Mouse (Mus musculus): ENCODE measurements around the gene Gpr162.
"Not testable (repeated sequence)": the region's sequence is repeated elsewhere in the genome, so short reads cannot be mapped to it uniquely, and the experiment has no call there.

Gpr162 gene

DNA sequence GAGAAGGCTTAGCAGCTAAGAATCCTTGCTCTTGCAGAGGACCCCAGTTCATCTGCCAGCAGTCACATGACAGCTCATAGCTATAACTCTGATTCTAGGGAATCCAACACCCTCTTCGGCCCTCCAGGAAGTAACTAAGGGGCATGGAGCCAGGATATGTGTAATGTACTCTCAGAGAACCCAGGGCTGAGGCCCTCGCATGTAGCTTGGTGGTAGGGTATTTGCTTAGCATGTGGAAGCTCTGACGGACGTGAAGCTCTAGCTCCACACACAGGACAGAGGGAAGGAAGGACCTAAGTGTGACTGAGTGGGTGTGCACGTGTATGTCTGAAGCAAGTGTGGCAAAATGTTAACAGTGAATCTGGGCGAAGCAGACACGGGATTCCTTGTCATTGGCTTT is 27.4 kb downstream of the Gpr162 start:
- DNase-seq (ENCODE audit: low spot score in 2 of 2), result no peak

DNA sequence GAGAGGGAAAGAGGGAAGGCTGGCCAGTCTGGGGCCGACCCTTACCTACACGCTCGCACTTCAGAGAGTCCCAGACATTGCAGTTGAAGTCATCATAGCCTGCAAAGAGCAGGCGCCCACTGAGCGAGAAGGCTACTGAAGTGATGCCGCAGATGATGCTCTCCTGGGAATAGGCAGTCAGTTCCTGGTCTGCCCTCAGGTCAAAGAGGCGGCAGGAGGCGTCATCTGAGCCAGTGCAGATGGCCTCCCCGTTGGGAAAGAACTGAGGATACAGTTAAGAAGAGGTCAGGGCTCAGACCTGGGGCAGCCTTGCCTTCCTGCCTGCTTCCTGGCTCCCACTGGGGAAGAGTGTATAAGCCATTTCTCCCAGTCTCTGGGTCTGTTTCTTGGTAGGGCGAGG is 28.3 kb downstream of the Gpr162 start:
- no peak for DNase-seq (ENCODE audit: low spot score in 2 of 2)

DNA sequence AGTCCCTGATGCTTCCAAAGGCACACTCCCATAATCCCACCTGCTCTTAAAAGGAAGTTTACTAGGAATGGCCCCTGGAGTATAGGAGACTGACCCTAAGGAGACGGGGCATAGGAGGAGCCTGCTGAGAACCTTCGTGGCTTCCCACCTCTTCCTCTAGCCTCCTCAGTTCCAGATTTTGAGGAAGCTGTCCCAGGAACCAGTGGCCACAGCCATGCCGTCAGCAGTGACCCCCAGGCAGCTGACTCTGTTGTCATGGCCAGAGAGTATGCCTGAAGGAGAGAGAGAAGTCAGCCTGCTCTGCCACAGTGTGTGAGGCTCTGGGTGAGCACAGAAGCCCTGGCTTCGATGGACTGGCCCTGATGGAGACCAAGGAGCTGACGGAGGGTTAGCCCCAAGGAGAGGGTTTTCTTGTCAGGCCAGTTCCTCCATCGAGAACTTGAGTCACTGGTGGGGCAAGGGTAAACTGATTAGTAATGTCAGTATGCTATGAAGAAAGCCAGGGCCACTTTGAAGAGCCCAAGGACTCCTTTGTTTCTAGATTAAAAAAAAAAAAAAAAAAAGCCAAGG is 29.2 kb downstream of the Gpr162 start:
- DNase-seq (ENCODE audit: low spot score in 2 of 2), result no peak

DNA sequence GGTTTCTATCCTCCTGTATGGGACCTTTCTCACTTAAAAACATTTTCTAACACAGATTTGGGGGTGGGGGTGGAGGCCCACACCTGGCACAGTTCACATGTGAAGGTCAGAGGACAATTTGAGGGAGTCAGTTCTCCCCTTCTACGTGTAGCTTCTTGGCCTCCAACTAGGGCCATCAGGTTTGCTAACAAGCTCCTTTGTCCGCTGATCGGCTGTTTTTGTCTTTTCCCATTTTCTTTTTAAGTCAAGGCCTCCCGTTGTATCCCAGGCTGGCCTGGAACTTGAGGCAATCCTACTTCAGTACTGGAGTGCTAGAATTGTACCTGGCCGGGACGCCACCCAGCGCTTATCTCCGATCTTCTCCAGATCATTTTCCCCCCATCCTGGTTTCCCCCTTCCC is 32.1 kb downstream of the Gpr162 start:
- DNase-seq (ENCODE audit: low spot score in 2 of 2), result no peak

DNA sequence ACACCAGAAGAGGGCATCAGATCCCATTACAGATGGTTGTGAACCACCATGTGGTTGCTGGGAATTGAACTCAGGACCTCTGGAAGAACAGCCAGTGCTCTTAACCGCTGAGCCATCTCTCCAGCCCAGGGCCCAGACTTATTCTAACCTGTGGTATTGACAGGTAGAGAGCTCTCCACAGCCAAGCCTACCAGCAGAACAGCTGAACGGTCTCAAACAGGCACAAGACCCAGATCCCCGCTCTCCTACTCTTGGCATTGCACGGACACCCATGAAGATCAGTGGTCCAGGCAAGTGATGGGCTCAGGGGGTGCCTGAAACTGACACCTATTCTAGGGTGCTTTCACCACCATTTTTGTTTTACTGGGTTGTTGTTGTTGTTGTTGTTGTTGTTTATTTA is 32.6 kb downstream of the Gpr162 start:
- DNase-seq (ENCODE audit: low spot score in 2 of 2), result not testable (repeated sequence)

DNA sequence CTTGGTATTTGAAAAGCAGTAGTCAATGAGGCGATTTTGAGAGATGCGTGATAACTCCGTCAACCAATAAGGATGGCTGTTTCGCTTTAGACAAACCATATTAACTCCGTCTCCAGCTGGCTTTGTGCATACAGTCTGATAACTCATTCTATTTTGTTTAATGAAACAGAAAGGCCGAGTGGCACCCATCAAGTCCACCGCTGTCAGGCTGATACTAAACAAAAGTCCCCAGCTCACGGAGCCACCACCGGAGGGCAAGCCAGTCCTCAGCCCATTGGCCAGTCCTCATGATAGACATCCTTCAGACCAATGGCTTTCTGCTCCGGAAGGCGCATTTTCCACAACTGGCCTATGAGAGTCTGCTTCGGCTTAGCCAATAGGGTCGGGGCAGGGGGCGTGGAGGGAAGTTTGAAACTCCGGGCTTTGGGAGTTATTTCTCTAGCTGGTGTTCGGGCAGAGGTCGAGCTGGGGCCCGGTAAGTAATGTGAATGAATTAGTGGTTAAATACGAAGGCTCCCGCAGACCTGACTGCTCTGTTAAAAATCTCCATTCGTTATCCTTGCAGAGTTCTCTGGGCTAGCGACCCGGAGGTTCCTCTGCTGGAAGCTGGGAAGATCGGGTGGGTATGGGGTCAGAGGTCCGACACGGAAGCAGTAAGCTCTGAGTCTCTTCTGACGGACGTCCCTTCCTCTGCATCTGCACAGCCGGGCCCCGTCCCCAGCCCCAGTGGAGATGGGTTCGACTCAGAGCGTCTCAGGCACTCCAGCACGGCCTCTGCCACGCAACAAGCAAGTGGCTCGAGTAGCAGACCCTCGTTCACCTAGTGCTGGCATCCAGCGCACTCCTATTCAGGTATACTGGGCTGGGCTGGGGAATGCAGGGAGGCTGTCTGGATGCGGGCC is 33.7 kb downstream of the Gpr162 start:
- peak; percentile 86 to 95 for DNase-seq (ENCODE audit: low spot score in 2 of 2)

DNA sequence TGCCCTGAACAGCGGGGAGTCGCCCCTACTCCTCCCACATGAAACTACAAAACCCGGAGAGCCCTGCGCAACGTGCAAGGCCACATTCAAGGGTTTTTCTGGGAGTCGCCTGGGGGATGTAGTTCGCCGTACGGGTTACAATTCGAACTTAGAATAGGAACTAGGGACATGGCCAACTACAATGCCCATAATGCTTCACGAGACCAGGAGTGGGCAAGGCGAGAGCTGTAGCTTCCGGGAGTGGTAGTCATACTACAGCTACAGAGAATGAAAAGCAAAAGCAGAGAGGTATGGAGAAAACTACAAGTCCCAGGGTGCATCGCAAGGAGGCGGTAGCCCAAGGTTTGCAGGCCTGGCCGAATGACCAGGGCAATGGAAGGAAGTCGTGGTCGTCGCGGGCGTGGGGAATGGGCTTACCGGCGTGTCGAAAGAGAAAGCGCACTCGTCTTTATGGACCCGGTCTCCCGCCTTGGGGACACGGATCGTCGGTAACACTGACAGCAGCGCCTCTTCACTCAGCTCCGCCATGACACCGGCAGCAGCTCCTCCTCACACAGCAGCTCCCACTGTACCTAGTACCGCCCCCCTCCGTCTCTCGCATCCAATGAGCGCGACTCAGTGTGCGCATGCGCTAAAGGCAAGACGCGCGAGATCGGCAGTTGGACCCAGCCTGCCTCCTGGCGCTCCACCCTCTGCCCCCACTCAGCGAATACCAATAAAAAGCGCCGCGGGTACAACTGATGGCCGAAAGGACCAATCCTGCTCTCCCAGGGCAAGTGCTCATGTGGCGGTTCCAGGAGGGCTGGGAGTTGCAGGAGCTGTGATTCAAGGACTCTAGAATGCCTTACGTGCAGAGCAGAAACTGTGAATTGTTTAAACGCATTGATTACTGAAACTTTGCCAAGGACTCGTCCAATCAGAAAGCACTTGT is 34.6 kb downstream of the Gpr162 start, which contains the start of the genes Usp5 and Cdca3:
TSS of gene Usp5 (minus strand) at position 617 of the 931 bp plus-strand sequence.
TSS of gene Cdca3 (plus strand) at position 680 of the 931 bp plus-strand sequence.
- peak; percentile 96 to 98 for DNase-seq (ENCODE audit: low spot score in 2 of 2)

DNA sequence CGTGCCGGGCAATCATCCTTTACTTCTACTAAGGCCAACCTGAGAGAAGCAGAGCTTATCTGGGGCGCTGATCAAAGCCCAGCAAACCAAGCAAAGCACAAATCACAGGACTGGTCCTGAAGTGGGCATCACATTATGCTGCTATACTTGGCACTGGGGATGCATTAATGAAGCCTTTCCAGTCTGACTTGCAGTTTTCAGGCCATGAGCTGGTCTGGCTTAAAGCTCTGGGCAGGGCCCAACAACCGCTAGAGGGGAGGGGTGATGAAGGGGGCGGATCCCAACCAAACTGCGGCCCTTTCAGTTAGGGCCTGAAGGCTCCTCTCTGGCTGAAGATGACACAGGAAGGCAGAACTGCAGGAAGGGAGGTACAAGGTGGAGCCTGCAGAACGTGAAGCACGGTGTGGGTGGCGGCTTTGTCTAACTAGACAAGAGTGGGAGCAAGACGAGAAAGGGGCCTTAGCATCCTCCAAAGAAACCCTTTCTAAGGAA is 35.6 kb downstream of the Gpr162 start:
- DNase-seq (ENCODE audit: low spot score in 2 of 2), result peak in 1 of 2 experiments; percentile 50

DNA sequence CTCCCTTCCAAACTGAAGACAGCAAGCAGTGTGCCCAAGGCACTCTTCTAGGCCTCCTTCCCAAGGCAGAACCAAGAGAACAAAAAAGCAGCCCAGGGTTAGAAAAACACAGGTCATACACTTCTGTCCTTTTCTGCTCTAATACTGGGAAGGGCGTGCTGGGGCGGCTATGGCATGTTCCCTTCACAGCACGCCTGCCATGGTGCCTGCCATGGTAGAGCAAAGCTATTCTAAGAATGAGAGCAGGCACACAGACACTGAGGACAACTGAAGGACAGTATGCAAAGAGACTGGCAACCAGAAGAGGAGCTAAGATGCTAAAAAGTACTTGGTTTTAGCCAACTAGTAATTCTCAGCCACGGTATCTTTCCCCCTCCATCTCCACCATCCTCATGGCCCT is 41.7 kb downstream of the Gpr162 start:
- no peak for DNase-seq (ENCODE audit: low spot score in 2 of 2)

DNA sequence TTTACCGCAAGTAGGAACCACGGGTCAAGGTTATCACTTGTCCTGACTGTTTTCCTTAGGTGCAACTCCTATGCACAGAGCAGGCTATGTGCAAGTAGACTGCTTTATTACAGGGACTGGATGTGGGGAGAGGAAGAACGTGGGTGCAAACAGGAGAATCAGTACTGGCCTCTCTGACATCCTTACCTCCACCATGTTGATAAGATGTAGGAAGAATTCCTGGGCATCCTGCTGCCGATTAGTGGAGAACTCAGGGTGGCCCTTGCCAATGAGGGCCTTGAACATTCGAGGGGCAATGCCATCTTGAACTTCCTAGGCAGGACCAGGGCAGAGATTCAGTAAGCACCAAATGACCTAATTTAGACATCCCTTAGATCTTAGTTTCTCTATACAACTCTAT is 42.9 kb downstream of the Gpr162 start:
- DNase-seq (ENCODE audit: low spot score in 2 of 2), result no peak

DNA sequence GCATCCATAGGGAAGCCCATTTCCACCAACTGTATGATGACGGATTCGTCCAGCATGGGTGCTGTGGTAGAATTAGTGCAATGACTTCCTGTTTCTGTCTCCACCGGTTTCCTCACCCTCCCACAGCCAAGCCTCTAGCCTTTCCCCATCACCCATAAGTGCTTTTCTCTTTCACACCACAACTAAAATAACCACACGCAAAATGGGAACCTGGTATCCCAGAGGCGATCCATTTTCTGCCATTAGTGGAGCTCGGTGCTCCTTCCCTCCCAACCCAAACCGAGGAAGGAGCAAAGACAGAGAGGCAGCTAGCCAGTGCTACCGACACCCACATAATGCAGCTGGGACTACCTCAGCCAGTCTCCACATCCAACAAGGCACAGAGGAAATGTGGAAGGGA is 45.8 kb downstream of the Gpr162 start:
- DNase-seq (ENCODE audit: low spot score in 2 of 2), result no peak

DNA sequence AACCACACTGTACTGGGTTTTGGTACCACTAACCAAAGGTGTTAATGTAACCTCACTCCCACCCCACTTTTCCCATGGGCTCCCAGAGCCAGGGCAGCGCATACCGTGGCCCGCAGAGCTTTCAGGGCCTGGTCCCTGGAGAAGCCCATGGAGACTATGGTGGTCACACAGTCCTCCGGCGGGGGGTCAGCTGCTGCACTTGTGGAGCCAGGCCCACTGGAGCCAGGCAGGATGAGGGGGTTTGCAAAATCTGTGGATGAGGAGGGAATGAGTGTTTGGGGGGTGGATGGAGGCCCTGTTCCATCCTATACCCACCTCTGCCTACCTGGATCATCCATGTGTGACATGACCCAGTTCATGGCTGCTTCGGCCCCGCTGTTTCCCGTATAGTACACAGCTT is 46.2 kb downstream of the Gpr162 start:
- DNase-seq (ENCODE audit: low spot score in 2 of 2), result no peak

DNA sequence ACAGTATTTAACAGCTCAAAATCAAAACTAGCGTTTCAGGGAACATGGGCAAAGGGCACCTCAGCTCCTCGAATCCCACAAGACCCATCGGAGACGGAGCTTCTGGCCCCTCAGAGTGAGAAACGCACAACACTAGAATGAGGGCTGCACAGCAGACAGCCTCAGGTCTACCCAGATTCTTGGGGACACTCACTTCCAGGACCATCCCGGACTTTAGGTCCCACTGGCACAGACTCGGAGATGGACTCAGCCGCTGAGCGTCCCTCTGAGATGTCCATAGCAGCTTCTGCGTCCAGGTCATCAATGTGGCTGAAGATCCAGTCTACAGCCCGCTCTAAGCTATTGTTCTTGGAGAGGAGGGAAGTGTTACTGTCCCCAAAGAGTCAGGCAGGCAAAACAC is 46.7 kb downstream of the Gpr162 start:
- DNase-seq (ENCODE audit: low spot score in 2 of 2), result no peak

DNA sequence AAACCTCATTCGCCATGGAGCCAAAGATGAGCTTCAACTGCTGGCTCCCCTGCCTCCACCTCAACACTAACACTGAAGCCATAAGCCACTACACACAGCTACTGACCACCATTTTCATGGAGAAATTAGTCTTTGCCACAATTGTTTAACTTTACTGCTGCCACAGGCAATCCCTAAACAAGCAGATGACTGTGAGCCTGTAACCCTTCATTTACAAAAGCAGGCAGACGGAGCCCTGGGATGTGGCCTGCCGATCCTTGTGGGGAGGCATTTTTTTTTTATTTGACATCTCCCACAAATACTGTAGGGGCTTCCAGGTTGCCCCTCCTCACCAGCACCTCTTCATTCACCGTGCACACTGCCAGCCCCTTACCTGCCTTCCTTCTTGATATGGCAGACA is 47.2 kb downstream of the Gpr162 start:
- no peak for DNase-seq (ENCODE audit: low spot score in 2 of 2)

DNA sequence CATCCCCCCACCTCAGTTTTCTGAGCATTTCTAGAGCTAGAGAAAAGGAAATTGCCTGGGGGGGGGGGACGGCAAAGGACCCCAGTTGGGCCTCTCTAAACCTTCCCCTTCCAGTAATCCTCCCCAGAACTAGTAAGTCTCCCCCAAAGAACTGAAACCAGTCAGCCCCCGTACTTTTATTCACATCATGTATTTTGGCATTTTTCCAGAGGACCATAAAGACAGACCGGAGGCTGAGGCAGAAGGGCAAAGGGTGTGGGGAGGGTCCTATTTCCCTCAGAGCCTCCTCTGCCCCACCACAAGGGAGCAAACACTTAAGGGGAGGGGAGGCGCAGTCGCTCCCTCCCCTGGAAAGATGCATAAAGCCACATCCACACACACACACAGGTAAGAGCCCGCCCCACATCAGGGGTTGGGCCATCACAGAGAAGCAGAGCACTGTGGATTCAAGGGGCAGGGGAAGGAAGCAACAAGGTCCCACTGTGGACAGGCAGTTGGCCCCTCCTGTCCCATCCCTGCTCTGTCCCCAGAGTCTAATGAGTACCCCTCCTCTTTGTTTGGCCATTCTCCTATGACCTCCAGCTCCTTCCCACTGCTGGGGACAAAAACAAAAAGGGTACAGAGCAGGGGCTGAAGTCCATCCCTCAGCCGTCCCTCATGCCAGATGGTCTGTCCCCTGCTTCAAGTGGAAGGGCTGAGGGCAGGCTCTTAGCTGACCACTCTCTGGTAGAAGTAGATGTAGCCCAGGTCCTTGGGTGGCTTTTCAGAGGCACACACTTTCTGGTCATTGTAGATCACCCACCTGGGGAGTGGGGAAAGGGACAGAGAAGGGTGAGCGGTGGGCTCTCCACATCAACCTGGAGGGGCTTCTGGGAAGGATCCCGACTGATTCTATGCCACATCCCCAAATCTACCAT is 48.7 kb downstream of the Gpr162 start:
- DNase-seq (ENCODE audit: low spot score in 2 of 2), result no peak

DNA sequence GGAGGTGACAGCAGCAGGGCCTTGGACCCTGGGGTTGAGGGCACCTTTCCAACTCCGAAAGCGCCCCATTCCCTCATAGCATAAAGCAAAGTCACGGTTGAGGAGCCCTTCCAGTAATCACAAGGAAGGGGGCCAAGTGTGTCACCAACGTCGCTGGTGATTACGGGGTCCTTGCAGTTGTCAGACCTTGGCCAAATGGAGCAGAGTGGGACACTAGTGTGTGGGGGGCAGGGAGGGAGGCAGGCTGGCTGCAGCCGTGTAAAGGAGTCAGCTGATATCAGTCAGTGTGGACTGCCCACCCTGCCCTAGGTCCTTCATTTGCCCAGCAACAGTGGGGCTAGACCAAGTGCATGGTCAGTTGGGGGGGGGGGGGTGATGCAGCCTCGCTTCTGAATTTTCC is 49.3 kb downstream of the Gpr162 start:
- no peak for DNase-seq (ENCODE audit: low spot score in 2 of 2)

DNA sequence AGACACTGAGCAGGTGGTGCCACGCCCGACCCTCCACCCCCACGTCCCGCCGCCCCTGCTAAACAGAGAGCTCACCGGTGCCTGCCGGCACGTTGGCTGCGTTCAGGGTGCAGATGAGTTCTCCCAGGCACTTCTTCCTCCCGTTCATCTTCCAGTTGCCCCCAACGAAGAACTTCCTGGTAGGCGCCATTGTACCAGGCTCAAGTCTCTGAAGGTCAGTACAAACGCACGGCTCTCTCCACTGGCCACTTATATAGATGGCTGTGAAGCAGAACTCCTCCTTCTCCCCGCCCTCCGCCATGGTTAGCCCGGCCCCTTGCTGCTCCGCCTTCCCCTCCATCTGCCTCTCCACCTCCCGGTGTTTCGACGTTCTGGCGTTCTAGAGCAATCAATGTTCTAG is 49.9 kb downstream of the Gpr162 start, which contains the start of gene Tpi1:
TSS of gene Tpi1 (minus strand) at position 364 of the 400 bp plus-strand sequence.
- peak; percentile 78 to 89 for DNase-seq (ENCODE audit: low spot score in 2 of 2)

DNA sequence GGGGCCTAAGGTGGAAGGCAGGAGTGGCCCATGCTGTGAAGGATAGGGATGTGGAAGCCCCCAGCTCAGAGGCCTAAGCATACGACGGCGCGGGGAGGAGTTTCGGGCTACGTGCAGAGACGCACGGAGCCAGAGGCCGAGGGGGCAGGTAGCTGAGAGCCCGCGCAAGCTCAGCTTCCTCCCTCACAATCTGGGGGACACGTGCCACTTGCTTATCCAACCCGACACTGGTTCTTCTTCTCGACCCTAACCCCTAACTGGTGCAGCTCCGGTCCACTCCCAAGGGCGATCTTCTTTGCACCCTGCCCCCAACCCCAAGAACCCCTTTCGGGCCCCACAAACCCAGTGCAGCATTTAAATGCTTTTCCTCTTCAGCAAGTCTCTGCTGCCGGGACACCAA is 50.3 kb downstream of the Gpr162 start:
- peak in 1 of 2 experiments; percentile 78 for DNase-seq (ENCODE audit: low spot score in 2 of 2)

DNA sequence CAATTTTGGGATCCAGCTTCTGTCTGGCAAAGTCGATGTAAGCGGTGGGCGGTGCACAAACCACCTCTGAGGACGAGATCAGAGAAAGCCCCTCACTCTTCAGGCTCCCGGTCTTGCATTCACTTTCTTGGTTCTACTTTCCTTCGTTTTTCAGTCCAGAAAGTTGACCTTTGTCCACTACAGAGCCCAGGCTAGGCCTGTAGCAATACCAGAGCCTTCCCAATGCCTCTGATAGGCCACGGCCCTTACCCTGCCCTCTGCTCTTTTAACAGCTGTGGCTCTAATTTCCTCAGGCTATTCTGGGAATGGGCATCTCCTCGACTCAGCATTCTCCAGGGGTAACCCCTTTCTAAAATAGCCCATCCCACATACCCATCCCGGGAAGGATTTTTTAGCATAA is 50.9 kb downstream of the Gpr162 start:
- no peak for DNase-seq (ENCODE audit: low spot score in 2 of 2)

DNA sequence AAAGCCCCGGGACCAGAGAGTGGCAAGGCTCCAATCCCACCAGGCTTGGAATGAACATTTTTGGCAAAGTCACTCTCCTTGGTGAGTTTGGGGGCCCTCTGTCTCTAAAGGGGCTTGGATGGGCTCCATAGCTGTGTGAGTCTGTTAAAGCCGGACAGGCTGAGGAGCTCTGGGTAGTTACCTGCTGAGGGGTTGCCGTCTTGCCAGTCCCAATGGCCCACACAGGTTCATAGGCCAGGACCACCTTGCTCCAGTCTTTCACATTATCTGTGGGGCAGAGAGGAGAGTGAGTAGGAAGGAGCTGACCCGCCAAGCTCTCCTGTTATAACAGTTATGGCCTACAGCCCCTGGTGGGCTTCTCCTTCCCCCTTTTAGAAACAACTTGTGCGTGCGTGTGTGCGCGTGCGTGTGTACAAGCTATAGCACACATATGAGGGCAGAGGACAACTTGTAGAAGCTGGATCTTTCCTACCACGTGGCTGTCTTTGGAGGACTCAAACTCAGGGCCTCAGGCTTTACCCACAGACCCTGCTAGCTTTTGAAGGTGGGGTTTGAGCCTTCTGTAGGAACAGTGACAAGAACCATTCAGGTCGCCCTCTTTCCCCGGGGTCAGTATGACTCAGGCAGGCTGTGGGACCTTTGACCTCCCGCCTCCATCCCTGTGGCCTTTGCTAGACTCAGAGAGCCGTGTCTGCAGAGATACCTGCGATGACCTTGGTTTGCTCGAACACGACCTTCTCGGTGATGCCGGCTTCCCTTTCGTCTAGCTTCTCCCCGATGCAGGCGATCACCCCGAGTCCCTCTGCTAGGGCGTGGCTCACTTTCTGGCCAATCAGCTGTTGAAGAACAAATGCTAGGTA is 51.9 kb downstream of the Gpr162 start:
- DNase-seq (ENCODE audit: low spot score in 2 of 2), result no peak
